Mouse (Mus musculus) bone marrow macrophage, adult 2 months (primary cell): ENCODE measurements at regions not wholly inside any gene's neighbourhood (a gene's known extent, or its start where the extent isn't known, plus 50 kb on each side); places are given as distances from the start of the nearest gene placed in this dataset.

Experiments used
- CTCF ChIP-seq: IDR thresholded peaks from 2 replicates; pipeline ENCODE4 v1.5.1; 2012; ENCODE audit warnings: low read depth, mild to moderate bottlenecking, low read length, moderate library complexity
- POLR2A ChIP-seq: IDR thresholded peaks from 2 replicates; pipeline ENCODE4 v1.6.1; 2012; ENCODE audit warnings: mild to moderate bottlenecking, low read depth, low read length, borderline replicate concordance

- TF ChIP-seq POLR2A, result no peak
- TF ChIP-seq CTCF, result no peak
Observed at GRCm38 (mm10) chr4:9161068-9161813, 922.4 kb upstream of the Car8 start.
